Mouse (Mus musculus): Measurements from ENCODE around the gene 9530053A07Rik. TPM values are rescaled to one million over a fixed set of nuclear protein-coding genes. Genes with fewer than 3 reads are reported as not detected.

The 9530053A07Rik gene
- polyA plus RNA-seq, 1 experiment from 2014 or later = 0.05 TPM

GRCm38 (mm10) chr7:28203207-28204108, 74.2 kb downstream of the 9530053A07Rik start:
- Histone ChIP-seq H3K27ac (ENCODE audit: low read depth, low read length) (no peak overlapping the region), H3K4me3 (ENCODE audit: low read depth, low read length) (no peak overlapping the region), H3K4me2 (ENCODE audit: low read depth) (no peak overlapping the region), H3K36me3 (ENCODE audit: control insufficient read depth, insufficient read depth, low read length) (no peaks in the 10 kb centered on the region), H3K27me3 (ENCODE audit: control insufficient read depth, insufficient read depth, low read length) (no peaks in the 10 kb centered on the region), H3K4me1 (ENCODE audit: control insufficient read depth, insufficient read depth, low read length) (no peaks in the 10 kb centered on the region), H3K9ac (ENCODE audit: low read length) (no peak overlapping the region), H3K9me3 (ENCODE audit: control insufficient read depth, low read length) (no peaks in the 10 kb centered on the region)
- 52% methylated on average over 16 of the region's 19 CpGs for WGBS
- ATAC-seq (ENCODE audit: insufficient read depth, low FRiP score, low TSS enrichment) (no peak), DNase-seq (ENCODE audit: low spot score) (no peak)

- Histone ChIP-seq H3K9ac (ENCODE audit: low read length) (no peak overlapping the region), H3K27ac (ENCODE audit: low read depth, low read length) (no peak overlapping the region), H3K27me3 (ENCODE audit: control insufficient read depth, insufficient read depth, low read length) (no peaks in the 10 kb centered on the region), H3K36me3 (ENCODE audit: control insufficient read depth, insufficient read depth, low read length) (no peaks in the 10 kb centered on the region), H3K4me3 (ENCODE audit: low read depth, low read length) (no peak overlapping the region), H3K4me2 (ENCODE audit: low read depth) (no peak overlapping the region), H3K4me1 (ENCODE audit: control insufficient read depth, insufficient read depth, low read length) (no peaks in the 10 kb centered on the region), H3K9me3 (ENCODE audit: control insufficient read depth, low read length) (no peaks in the 10 kb centered on the region)
- WGBS = 70% methylated on average over 4 of the region's 4 CpGs
- ATAC-seq (ENCODE audit: insufficient read depth, low FRiP score, low TSS enrichment) (no peak), DNase-seq (ENCODE audit: low spot score) (no peak)
Observed at GRCm38 (mm10) chr7:28206044-28206600, 76.9 kb downstream of the 9530053A07Rik start.

GRCm38 (mm10) chr7:28208396-28208987, 79.2 kb downstream of the 9530053A07Rik start:
- Histone ChIP-seq H3K36me3 (ENCODE audit: control insufficient read depth, insufficient read depth, low read length) (no peaks in the 10 kb centered on the region), H3K27ac (ENCODE audit: low read depth, low read length) (no peak overlapping the region), H3K4me2 (ENCODE audit: low read depth) (peak overlapping the region; percentile 39), H3K9me3 (ENCODE audit: control insufficient read depth, low read length) (no peaks in the 10 kb centered on the region), H3K4me3 (ENCODE audit: low read depth, low read length) (peak overlapping the region; percentile 15; the same call in 1 of the 2 replicates), H3K9ac (ENCODE audit: low read length) (peak overlapping the region; percentile 48), H3K27me3 (ENCODE audit: control insufficient read depth, insufficient read depth, low read length) (no peaks in the 10 kb centered on the region), H3K4me1 (ENCODE audit: control insufficient read depth, insufficient read depth, low read length) (no peaks in the 10 kb centered on the region)
- DNase-seq (ENCODE audit: low spot score) = no peak
- 50% methylated on average over 12 of the region's 12 CpGs for WGBS
- ATAC-seq (ENCODE audit: insufficient read depth, low FRiP score, low TSS enrichment) = no peak

- DNase-seq (ENCODE audit: low spot score) = peak; percentile 71
- Histone ChIP-seq H3K4me3 (ENCODE audit: low read depth, low read length) (peak overlapping the region; percentile 15; the same call in 1 of the 2 replicates), H3K4me2 (ENCODE audit: low read depth) (peak overlapping the region; percentile 39), H3K36me3 (ENCODE audit: control insufficient read depth, insufficient read depth, low read length) (no peaks in the 10 kb centered on the region), H3K9me3 (ENCODE audit: control insufficient read depth, low read length) (no peaks in the 10 kb centered on the region), H3K27me3 (ENCODE audit: control insufficient read depth, insufficient read depth, low read length) (no peaks in the 10 kb centered on the region), H3K27ac (ENCODE audit: low read depth, low read length) (no peak overlapping the region), H3K4me1 (ENCODE audit: control insufficient read depth, insufficient read depth, low read length) (no peaks in the 10 kb centered on the region), H3K9ac (ENCODE audit: low read length) (peak overlapping the region; percentile 48)
- no peak for ATAC-seq (ENCODE audit: insufficient read depth, low FRiP score, low TSS enrichment)
- WGBS = 56% methylated on average over 19 of the region's 19 CpGs
Observed at GRCm38 (mm10) chr7:28208988-28209508, 79.8 kb downstream of the 9530053A07Rik start.

GRCm38 (mm10) chr7:28210731-28211130, 81.5 kb downstream of the 9530053A07Rik start:
- H3K9ac ChIP-seq (ENCODE audit: low read length) = no peak overlapping the region
- H3K4me1 ChIP-seq (ENCODE audit: control insufficient read depth, insufficient read depth, low read length) = no peaks in the 10 kb centered on the region
- no peak overlapping the region for H3K27ac ChIP-seq (ENCODE audit: low read depth, low read length)
- H3K9me3 ChIP-seq (ENCODE audit: control insufficient read depth, low read length) = no peaks in the 10 kb centered on the region
- no peaks in the 10 kb centered on the region for H3K27me3 ChIP-seq (ENCODE audit: control insufficient read depth, insufficient read depth, low read length)
- DNase-seq (ENCODE audit: low spot score) = no peak
- no peak overlapping the region for H3K4me3 ChIP-seq (ENCODE audit: low read depth, low read length)
- no peaks in the 10 kb centered on the region for H3K36me3 ChIP-seq (ENCODE audit: control insufficient read depth, insufficient read depth, low read length)
- ATAC-seq (ENCODE audit: insufficient read depth, low FRiP score, low TSS enrichment) = no peak
- WGBS = 53% methylated on average over 5 of the region's 5 CpGs
- no peak overlapping the region for H3K4me2 ChIP-seq (ENCODE audit: low read depth)

GRCm38 (mm10) chr7:28214142-28214541, 84.9 kb downstream of the 9530053A07Rik start:
- Histone ChIP-seq H3K36me3 (ENCODE audit: control insufficient read depth, insufficient read depth, low read length) (no peaks in the 10 kb centered on the region), H3K4me3 (ENCODE audit: low read depth, low read length) (no peak overlapping the region), H3K4me1 (ENCODE audit: control insufficient read depth, insufficient read depth, low read length) (no peaks in the 10 kb centered on the region), H3K27ac (ENCODE audit: low read depth, low read length) (no peak overlapping the region), H3K9ac (ENCODE audit: low read length) (no peak overlapping the region), H3K4me2 (ENCODE audit: low read depth) (no peak overlapping the region), H3K9me3 (ENCODE audit: control insufficient read depth, low read length) (no peaks in the 10 kb centered on the region), H3K27me3 (ENCODE audit: control insufficient read depth, insufficient read depth, low read length) (no peaks in the 10 kb centered on the region)
- WGBS = 32% methylated on average over 10 of the region's 10 CpGs
- ATAC-seq (ENCODE audit: insufficient read depth, low FRiP score, low TSS enrichment) = no peak
- peak; percentile 66 for DNase-seq (ENCODE audit: low spot score)

Other genes with a start within 250 kb of the 9530053A07Rik start
- 10.7 and 12.8 TPM in 2 replicates for gene Zfp974, start 200.0 kb upstream of the 9530053A07Rik start, polyA plus RNA-seq (2014; fragmentation: Nextera tagmentation; extraction: Ambion mirVana)
- 20.4 and 20.8 TPM in 2 replicates for gene Zfp780b, start 150.3 kb upstream of the 9530053A07Rik start, polyA plus RNA-seq (2014; fragmentation: Nextera tagmentation; extraction: Ambion mirVana)
- gene Zfp850, start 115.4 kb upstream of the 9530053A07Rik start, polyA plus RNA-seq (2014; fragmentation: Nextera tagmentation; extraction: Ambion mirVana) = 9.4 and 10.7 TPM in 2 replicates
- 398 and 405 TPM in 2 replicates for gene Psmc4, start 79.4 kb upstream of the 9530053A07Rik start, polyA plus RNA-seq (2014; fragmentation: Nextera tagmentation; extraction: Ambion mirVana)
- not detected in 2 replicates for gene Fcgbp, start 58.2 kb upstream of the 9530053A07Rik start, polyA plus RNA-seq (2014; fragmentation: Nextera tagmentation; extraction: Ambion mirVana)
- 38.1 and 38.6 TPM in 2 replicates for gene Fbl, start 40.2 kb downstream of the 9530053A07Rik start, polyA plus RNA-seq (2014; fragmentation: Nextera tagmentation; extraction: Ambion mirVana)
- gene Dyrk1b, start 50.0 kb downstream of the 9530053A07Rik start, polyA plus RNA-seq (2014; fragmentation: Nextera tagmentation; extraction: Ambion mirVana) = 19.5 and 19.6 TPM in 2 replicates
- 17.6 and 18.3 TPM in 2 replicates for gene Eid2, start 138.4 kb downstream of the 9530053A07Rik start, polyA plus RNA-seq (2014; fragmentation: Nextera tagmentation; extraction: Ambion mirVana)
- gene Eid2b, start 148.3 kb downstream of the 9530053A07Rik start, polyA plus RNA-seq (2014; fragmentation: Nextera tagmentation; extraction: Ambion mirVana) = 17.1 and 19.0 TPM in 2 replicates
- 0.45 and 0.66 TPM in 2 replicates for gene Selenov, start 161.7 kb downstream of the 9530053A07Rik start, polyA plus RNA-seq (2014; fragmentation: Nextera tagmentation; extraction: Ambion mirVana)
- gene Dll3, start 172.8 kb downstream of the 9530053A07Rik start, polyA plus RNA-seq (2014; fragmentation: Nextera tagmentation; extraction: Ambion mirVana) = 69.8 and 79.0 TPM in 2 replicates
- 199 and 219 TPM in 2 replicates for gene Timm50, start 182.6 kb downstream of the 9530053A07Rik start, polyA plus RNA-seq (2014; fragmentation: Nextera tagmentation; extraction: Ambion mirVana)
- 89.7 and 101 TPM in 2 replicates for gene Supt5, start 209.3 kb downstream of the 9530053A07Rik start, polyA plus RNA-seq (2014; fragmentation: Nextera tagmentation; extraction: Ambion mirVana)
- gene Rps16, start 221.2 kb downstream of the 9530053A07Rik start, polyA plus RNA-seq (2014; fragmentation: Nextera tagmentation; extraction: Ambion mirVana) = 780 and 827 TPM in 2 replicates
- 50.5 and 54.5 TPM in 2 replicates for gene Plekhg2, start 243.1 kb downstream of the 9530053A07Rik start, polyA plus RNA-seq (2014; fragmentation: Nextera tagmentation; extraction: Ambion mirVana)

Measured in neural tube, embryonic 11.5 days (tissue).